Mouse (Mus musculus) thymus, adult 2 months (tissue): Measurements from ENCODE around the gene Ube2d3. TPM values are rescaled to one million over a fixed set of nuclear protein-coding genes. Genes with fewer than 3 reads are reported as not detected.

ENCODE experiments used
- DNase-seq: peaks from one replicate; pipeline ENCODE4 v3.0.0; 2021
- H3K27ac ChIP-seq: fragments of 200-500 bp; 2 replicates; pipeline ENCODE4 v1.5.1; 2012; ENCODE audit warnings: low read length, control low read depth; ENCODE audit not compliant: control insufficient read depth, insufficient read depth
- H3K27me3 ChIP-seq: fragments of 200-500 bp; 2 replicates; pipeline ENCODE4 v1.6.1; 2012; ENCODE audit warnings: mild to moderate bottlenecking, low read length, moderate library complexity, mixed read lengths; ENCODE audit not compliant: control insufficient read depth, insufficient read depth
- H3K36me3 ChIP-seq: fragments of 200-500 bp; 2 replicates; pipeline ENCODE4 v1.6.1; 2012; ENCODE audit warnings: mild to moderate bottlenecking, low read length, moderate library complexity; ENCODE audit not compliant: control insufficient read depth, insufficient read depth
- H3K4me1 ChIP-seq: fragments of 200-500 bp; replicated peaks from 2 replicates; pipeline ENCODE4 v1.6.1; 2012; ENCODE audit warnings: low read length; ENCODE audit not compliant: control insufficient read depth, insufficient read depth
- H3K4me3 ChIP-seq: fragments of 200-500 bp; 2 replicates; pipeline ENCODE4 v1.5.1; 2012; ENCODE audit warnings: mild to moderate bottlenecking, low read length, control low read depth, moderate library complexity; ENCODE audit not compliant: control insufficient read depth, insufficient read depth
- CTCF ChIP-seq: fragments of 200-500 bp; IDR thresholded peaks from 2 replicates; pipeline ENCODE4 v1.5.1; 2012; ENCODE audit warnings: mild to moderate bottlenecking, control low read depth, low read length, moderate library complexity, borderline replicate concordance; ENCODE audit not compliant: control insufficient read depth, poor library complexity, insufficient read depth; ENCODE audit errors: extremely low read depth
- POLR2A ChIP-seq: fragments of 200-500 bp; IDR thresholded peaks from 2 replicates; pipeline ENCODE4 v1.6.1; 2012; ENCODE audit warnings: mild to moderate bottlenecking, low read length, control low read depth, moderate library complexity; ENCODE audit not compliant: control insufficient read depth, poor library complexity, insufficient read depth; ENCODE audit errors: extremely low read depth
- WGBS: fragments of 180-500 bp; shearing (Covaris S2); methylation state at CpG from one replicate; pipeline ENCODE4 v1.1.7; 2018; 5-methylcytosine and 5-hydroxymethylcytosine counted together
- polyA plus RNA-seq: library from polyadenylated mRNA; depleted of rRNA; stranded (reverse); fragments of >200 nt; gene quantifications from 2 replicates; pipeline ENCODE4 v1.2.3, GENCODE M21; 2012; rRNA removed

Gene Ube2d3
- 552 and 608 TPM in 2 replicates for polyA plus RNA-seq

- Histone ChIP-seq H3K4me3 (peak within 1 kb of the TSS; percentile 82), H3K36me3 (peaks cover 3% of the 10 kb centered on the region; the same call in 1 of the 2 replicates), H3K27ac (peak within 1 kb of the TSS; percentile 92), H3K27me3 (no peaks in the 10 kb centered on the region), H3K4me1 (no peaks in the 10 kb centered on the region)
- WGBS = under 1% methylated on average over 53 of the region's 56 CpGs
- DNase-seq = peak; percentile 99
- TF ChIP-seq CTCF (peak; percentile 10; the same call in 1 of the 2 replicates), POLR2A (peak; percentile 78)
These were observed at the start of gene Ube2d3 for GRCm38 (mm10) chr3:135437758-135438495. Ube2d3 (plus strand) TSS chr3:135438149.

- Histone ChIP-seq H3K4me3 (no peak overlapping the region), H3K4me1 (peaks cover 3% of the 10 kb centered on the region), H3K36me3 (no peaks in the 10 kb centered on the region), H3K27ac (no peak overlapping the region), H3K27me3 (no peaks in the 10 kb centered on the region)
- no peak for TF ChIP-seq POLR2A
- TF ChIP-seq CTCF = no peak
- no peak for DNase-seq
- WGBS = 86% methylated on average over 6 of the region's 6 CpGs
These were observed 44.8 kb upstream of the Ube2d3 start for GRCm38 (mm10) chr3:135393186-135393585.

- no peak for DNase-seq
- TF ChIP-seq POLR2A (no peak), CTCF (no peak)
- Histone ChIP-seq H3K27me3 (no peaks in the 10 kb centered on the region), H3K27ac (no peak overlapping the region), H3K36me3 (no peaks in the 10 kb centered on the region), H3K4me1 (peaks cover 3% of the 10 kb centered on the region), H3K4me3 (no peak overlapping the region)
- WGBS = 94% methylated on average over 5 of the region's 5 CpGs
These were observed 42.9 kb upstream of the Ube2d3 start for GRCm38 (mm10) chr3:135395085-135395484.

GRCm38 (mm10) chr3:135396081-135396480 lies 41.9 kb upstream of the Ube2d3 start:
- WGBS = 69% methylated on average over 6 of the region's 6 CpGs
- peaks cover 3% of the 10 kb centered on the region for H3K4me1 ChIP-seq
- no peak for DNase-seq
- no peaks in the 10 kb centered on the region for H3K36me3 ChIP-seq
- H3K27ac ChIP-seq = no peak overlapping the region
- no peak overlapping the region for H3K4me3 ChIP-seq
- TF ChIP-seq CTCF (no peak), POLR2A (no peak)
- no peaks in the 10 kb centered on the region for H3K27me3 ChIP-seq

GRCm38 (mm10) chr3:135397112-135397511 lies 40.8 kb upstream of the Ube2d3 start:
- Histone ChIP-seq H3K27ac (no peak overlapping the region), H3K36me3 (no peaks in the 10 kb centered on the region), H3K4me3 (no peak overlapping the region), H3K27me3 (no peaks in the 10 kb centered on the region), H3K4me1 (peaks cover 6% of the 10 kb centered on the region)
- TF ChIP-seq POLR2A = no peak
- TF ChIP-seq CTCF = no peak
- DNase-seq = no peak

- 2% methylated on average over 10 of the region's 10 CpGs for WGBS
- H3K36me3 ChIP-seq = 0 out of 2 replicates have a peak, but pooled peaks cover 2% of the 10 kb centered on the region
- peak; percentile 78; the same call in 1 of the 2 replicates for TF ChIP-seq CTCF
- no peak for TF ChIP-seq POLR2A
These were observed 35.7 kb upstream of the Ube2d3 start for GRCm38 (mm10) chr3:135402201-135402658.

GRCm38 (mm10) chr3:135403211-135403610 lies 34.7 kb upstream of the Ube2d3 start:
- Histone ChIP-seq H3K36me3 (0 out of 2 replicates have a peak, but pooled peaks cover 4% of the 10 kb centered on the region), H3K27me3 (no peaks in the 10 kb centered on the region), H3K4me1 (peaks cover 14% of the 10 kb centered on the region), H3K27ac (peak overlapping the region; percentile 94), H3K4me3 (no peak overlapping the region)
- WGBS = 13% methylated on average over 9 of the region's 9 CpGs
- peak; percentile 64 for DNase-seq
- TF ChIP-seq POLR2A = no peak
- no peak for TF ChIP-seq CTCF

More at GRCm38 (mm10) chr3:135402201-135402658, 35.7 kb upstream of the Ube2d3 start:
- Histone ChIP-seq H3K4me3 (no peak overlapping the region), H3K27ac (peak overlapping the region; percentile 94; the same call in 1 of the 2 replicates), H3K4me1 (peaks cover 17% of the 10 kb centered on the region), H3K27me3 (no peaks in the 10 kb centered on the region)
- DNase-seq = peak; percentile 95
